Mouse (Mus musculus) adrenal gland (tissue): ENCODE results near the gene Tigd4.

Experiments used
- intact Hi-C: fragments of 180-260 bp; cut with DNase I; formaldehyde crosslinking; loops from one replicate; pipeline ENCODE4 v1.15.1; 2025

Tigd4 gene

GRCm38 (mm10) chr3:84610183-84610710 is 16.9 kb downstream of the Tigd4 start:
- intact Hi-C loops: loop anchor here (10.0 kb wide), 1 partner anchor 275 kb away; no protein-coding TSS in a partner anchor

DNA sequence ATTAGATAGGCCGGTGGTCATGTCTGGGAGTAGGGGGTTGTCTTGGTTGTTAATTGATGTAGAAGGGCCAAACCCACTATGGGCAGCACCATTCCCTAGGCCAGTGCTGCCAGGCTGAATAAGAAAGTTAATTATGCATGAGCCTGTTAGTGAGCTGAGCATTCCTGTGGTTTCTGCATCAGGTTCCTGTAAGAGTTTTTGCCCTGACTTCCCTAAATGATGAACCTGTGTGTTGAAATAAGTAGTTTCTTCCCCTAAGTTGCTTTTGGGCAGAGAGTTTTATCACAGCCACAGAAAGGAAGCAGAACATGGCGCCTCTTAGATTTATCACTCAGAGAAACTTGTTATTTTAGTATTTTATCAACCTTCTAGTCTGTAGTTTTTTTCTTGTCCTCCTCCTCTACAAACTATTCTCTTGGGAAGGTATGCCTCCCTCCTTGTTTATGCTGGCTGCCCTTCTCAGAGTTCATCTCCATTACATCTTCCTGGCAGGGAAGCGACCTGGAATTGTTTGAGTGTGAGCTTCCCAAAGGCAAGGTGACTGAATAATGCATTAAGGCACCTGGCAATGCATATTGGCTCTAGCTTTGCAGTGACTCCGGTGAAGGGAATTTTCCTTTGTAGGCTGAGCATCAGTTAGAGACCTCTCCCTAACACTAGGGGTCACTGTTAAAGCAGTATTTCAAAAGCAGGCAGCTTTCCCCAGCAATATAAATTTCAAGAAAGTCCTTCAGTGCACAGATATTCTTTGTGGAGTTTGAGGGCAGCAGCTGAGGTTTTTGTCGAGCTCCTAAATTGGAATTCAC is 21.9 kb downstream of the Tigd4 start:
- intact Hi-C loops: loop anchor here (5.0 to 10.0 kb wide), 3 partner anchors 77 to 270 kb away; no protein-coding TSS in a partner anchor

GRCm38 (mm10) chr3:84615856-84616225 is 22.5 kb downstream of the Tigd4 start:
- intact Hi-C loops: loop anchor here (5.0 to 10.0 kb wide), 3 partner anchors 76 to 269 kb away; no protein-coding TSS in a partner anchor

DNA sequence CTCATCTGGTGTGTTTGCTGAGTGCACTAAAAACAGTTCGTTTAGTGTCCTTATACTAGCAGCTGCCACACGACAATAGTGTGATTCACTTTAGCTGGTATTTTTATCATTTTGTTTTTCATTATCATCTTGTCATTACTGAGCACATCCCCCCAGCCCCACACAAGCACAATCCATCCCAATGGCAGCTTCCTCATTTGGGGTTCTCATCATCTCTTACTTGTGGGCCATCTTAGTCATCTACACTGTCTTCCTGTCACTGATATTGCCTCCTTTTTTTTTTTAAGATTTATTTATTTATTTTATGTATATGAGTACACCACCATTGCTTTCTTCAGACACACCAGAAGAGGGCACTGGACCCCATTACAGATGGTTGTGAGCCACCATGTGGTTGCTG is 25.3 kb downstream of the Tigd4 start:
- intact Hi-C loops: loop anchor here (5.0 to 10.0 kb wide), 3 partner anchors 74 to 266 kb away; no protein-coding TSS in a partner anchor

DNA sequence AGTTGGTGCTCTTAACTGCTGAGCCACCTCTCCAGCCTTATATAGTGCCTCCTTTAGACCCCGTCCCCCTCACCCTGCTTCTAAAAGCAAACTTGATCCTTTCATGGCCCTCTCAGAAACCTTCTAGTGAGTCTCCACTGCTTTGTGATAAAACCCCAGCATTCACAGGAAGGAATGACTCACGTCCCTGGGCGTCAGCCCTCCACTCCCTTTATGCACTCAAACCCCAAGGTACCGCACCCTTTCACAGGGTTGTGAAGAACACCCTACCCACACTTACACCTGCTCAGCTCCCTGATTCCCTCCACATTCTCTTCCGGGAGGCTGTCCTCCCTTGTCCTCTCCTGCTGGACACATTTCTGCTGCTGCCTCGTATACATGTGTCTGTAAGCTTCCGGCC is 25.7 kb downstream of the Tigd4 start:
- intact Hi-C loops: loop anchor here (5.0 to 10.0 kb wide), 3 partner anchors 73 to 266 kb away; no protein-coding TSS in a partner anchor

DNA sequence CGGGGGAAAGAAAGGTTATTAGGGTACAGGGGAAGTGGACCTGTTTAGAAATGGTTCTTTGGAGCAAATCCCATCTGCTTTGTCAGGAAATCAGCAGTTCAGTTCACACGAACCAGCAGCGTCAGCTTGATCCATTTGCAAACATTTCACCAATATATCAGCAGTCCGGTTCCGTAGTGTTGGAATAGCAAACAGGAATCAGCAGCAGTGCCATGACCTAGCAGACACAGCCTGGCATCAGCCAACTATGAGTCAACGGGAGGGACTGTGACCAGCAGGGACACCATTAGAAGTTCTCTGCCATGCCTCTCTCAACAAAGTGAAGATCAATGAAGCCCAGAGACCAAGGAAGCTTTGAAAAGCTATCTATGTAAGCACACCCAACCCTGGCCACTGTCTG is 26.4 kb downstream of the Tigd4 start:
- intact Hi-C loops: loop anchor here (5.0 to 10.0 kb wide), 3 partner anchors 73 to 265 kb away; no protein-coding TSS in a partner anchor

- intact Hi-C loops: no loop called here
These were observed 28.7 kb downstream of the Tigd4 start for GRCm38 (mm10) chr3:84622026-84622425.

- intact Hi-C loops: no loop called here
These were observed 38.2 kb downstream of the Tigd4 start for GRCm38 (mm10) chr3:84631586-84631985.

GRCm38 (mm10) chr3:84637095-84637494 is 43.7 kb downstream of the Tigd4 start:
- intact Hi-C loops: no loop called here

DNA sequence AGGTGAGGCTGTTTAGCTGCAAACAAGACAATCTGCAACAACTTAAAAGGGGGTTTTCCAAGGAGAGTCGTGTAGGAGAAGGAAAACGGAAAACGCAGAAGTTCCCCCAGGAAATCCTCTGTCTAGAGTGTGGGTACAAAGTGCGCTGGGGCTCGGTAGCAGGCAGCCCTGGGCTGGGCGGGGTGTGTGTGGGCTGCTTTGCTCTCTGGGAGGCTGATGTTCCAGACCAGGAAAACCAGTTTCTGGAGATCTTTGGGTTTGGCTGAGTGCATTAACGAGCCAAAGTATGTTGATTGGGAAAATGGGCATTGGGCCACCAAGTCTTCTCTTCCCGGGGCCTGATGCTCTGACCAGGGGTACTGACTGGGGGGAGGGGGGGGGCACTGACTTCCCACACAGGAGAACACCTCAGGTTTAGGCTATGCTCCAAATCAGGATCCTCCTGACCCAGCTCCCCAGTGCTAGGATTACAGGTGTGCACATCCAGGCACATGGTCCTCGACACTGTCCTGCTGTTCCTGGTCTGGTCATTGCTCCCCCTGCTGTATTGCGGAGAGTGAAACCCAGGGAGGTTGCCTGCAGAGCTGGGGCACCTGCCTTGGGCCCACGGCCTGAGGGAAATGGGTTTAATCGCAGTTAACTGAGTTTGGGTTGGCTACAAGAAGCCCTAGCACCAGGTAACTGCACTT is 44.7 kb downstream of the Tigd4 start:
- intact Hi-C loops: no loop called here

DNA sequence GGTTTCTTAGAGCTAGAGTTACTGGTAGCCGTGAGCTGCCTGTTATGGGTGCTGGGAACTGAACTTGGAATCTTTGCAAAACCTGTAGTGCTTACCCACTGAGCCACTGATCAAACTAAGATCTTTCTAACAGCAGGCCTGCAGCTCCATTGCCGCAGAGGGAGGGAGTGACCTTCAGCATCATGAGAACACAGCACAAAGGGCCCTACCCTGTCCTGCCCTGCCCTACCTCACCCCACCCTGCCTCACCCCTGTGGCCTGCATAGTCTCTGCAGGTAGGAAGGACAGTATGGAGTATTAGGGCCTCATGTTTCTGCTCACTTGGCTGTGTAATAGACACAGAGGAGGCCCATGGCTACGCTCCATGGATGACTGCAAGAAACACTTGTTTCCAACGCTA is 45.5 kb downstream of the Tigd4 start:
- intact Hi-C loops: no loop called here

DNA sequence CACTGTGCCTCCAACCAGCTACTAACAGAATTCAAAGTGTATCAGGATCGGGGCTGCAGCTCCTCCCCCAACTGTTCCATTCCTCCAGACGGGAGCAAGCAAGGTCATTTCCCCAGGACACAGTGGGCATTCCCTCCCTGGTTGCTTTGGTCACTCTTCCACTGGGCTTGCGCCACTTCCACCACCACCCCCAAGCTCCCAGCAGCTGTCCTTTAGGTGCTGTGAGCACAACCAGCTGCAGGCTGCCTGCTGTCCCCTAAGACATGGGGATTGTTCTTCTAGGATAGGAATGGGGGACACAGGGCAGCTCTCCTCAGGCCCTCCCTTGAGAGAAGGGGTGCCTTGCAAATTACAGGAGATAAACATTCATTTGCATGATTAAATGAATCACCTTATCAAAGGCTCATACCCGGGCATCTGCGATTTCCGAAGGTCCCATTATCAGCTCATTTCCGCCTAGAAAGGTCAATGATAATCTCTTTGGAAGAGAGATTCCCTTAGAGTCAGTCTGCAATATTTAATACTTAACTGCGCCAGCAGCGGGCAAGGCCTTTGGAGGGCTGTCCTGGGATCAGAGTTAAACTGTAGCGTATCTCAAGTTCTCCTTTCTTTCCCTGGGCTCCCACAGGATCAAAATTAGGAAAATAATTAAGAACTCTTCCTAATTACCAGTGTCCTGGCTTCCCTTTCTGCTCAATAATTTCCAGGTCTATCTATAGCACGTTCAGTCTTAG is 46.6 kb downstream of the Tigd4 start:
- intact Hi-C loops: no loop called here

GRCm38 (mm10) chr3:84640536-84640935 is 47.2 kb downstream of the Tigd4 start:
- intact Hi-C loops: no loop called here

- intact Hi-C loops: no loop called here
These were observed 48.0 kb downstream of the Tigd4 start for GRCm38 (mm10) chr3:84641391-84641790.

- intact Hi-C loops: no loop called here
These were observed 49.6 kb downstream of the Tigd4 start for GRCm38 (mm10) chr3:84642942-84643341.

- intact Hi-C loops: no loop called here
These were observed 52.0 kb downstream of the Tigd4 start for GRCm38 (mm10) chr3:84645156-84646006.

GRCm38 (mm10) chr3:84646007-84646290 is 52.6 kb downstream of the Tigd4 start:
- intact Hi-C loops: no loop called here

GRCm38 (mm10) chr3:84646331-84646845 is 53.0 kb downstream of the Tigd4 start:
- intact Hi-C loops: no loop called here
